Mouse (Mus musculus): ENCODE results near the gene Extl2. TPM values are rescaled to one million over a fixed set of nuclear protein-coding genes. Genes with fewer than 3 reads are reported as not detected.
A peak's percentile ranks its signal among the peaks of the same experiment; 100 is the strongest.

Gene Extl2
- total RNA-seq, 2 experiments from 2014 or later: 6.0 to 15.2 TPM

DNA sequence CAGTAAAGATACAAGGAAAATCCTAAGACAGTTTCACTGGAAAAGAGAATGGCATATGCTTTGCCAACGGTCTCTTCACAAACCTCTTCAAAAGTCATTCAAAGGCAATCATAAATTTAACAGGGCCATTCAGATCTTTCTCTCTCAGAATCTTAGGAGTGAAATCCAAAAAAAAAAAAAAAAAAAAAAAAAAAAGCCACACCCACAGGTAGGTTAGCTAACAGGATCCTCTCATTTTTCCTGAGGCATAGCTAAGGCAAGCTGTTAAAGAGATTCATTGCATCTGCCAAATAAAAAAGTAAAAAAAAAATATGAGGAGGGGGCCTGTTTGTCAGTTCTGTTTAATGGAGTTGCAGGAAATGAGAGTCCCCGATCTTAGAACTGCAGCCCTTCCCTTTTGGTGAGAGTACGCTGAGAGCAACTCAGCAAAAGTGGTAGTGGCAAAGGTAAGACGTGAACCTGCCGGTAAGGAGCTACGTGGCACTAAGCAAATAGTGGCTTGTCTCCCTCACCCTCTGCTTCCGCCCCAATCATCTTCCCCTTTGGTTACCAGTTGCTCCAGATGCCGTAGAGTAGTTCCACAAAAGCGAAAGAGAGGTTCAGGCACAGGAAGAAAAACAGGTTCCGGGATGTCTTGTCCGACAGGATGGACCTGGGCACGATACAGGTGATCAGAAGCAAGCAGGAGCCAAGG, 831 bp upstream of the Extl2 start:
- peak; percentile 71 for ATAC-seq (replicated peaks; ENCODE audit: low FRiP score, low TSS enrichment, poor library complexity, severe bottlenecking)

GRCm38 (mm10) chr3:116007941-116008440, 729 bp downstream of the Extl2 start:
- ATAC-seq (replicated peaks; ENCODE audit: low FRiP score, low TSS enrichment, poor library complexity, severe bottlenecking): peak; percentile 40; the same call in 1 of the 2 replicates

GRCm38 (mm10) chr3:116009622-116010344, 2.5 kb downstream of the Extl2 start:
- no peak for ATAC-seq (replicated peaks; ENCODE audit: low FRiP score, low TSS enrichment, poor library complexity, severe bottlenecking)

DNA sequence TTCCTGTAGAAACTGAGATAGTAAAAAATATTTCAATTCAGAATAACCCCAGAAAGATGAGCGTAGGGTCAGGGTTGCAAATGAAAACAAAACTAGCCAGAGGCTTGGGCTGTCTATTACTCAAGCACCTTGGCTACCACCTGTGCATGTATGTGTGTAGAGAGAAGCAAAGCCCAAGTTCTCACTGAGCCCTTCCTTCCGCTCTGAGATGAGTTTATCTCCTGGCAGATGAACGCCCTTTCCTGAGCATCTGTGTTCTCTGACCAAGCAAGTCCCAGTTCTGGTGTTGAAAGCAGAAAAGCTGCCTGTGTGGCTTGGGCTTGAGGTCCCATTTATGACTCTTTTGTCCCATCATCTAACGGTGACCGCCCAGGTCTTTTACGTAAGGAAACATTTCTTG, 7.6 kb downstream of the Extl2 start:
- ATAC-seq (replicated peaks; ENCODE audit: low FRiP score, low TSS enrichment, poor library complexity, severe bottlenecking): no peak

DNA sequence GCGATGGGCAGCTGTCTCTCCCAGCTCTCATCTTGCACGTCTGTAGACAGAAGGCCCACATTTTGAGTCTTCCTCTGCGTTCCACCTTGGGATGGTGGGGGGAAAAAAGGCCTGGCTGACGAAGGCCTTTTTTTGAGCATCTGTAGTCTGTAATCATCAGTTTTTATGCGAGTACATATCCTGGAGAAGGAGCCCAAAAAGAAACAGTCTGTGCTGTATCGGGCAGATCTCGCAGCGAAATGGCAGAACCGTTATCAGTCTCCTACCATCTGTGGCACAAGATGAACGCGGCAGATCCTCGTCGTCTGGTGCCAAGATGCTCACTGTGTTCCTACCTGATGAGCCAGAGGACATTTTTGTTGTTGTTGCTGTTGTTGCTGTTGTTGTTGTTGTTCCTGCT, 8.9 kb downstream of the Extl2 start:
- ATAC-seq (replicated peaks; ENCODE audit: low FRiP score, low TSS enrichment, poor library complexity, severe bottlenecking): peak; percentile 57; the same call in 1 of the 2 replicates

DNA sequence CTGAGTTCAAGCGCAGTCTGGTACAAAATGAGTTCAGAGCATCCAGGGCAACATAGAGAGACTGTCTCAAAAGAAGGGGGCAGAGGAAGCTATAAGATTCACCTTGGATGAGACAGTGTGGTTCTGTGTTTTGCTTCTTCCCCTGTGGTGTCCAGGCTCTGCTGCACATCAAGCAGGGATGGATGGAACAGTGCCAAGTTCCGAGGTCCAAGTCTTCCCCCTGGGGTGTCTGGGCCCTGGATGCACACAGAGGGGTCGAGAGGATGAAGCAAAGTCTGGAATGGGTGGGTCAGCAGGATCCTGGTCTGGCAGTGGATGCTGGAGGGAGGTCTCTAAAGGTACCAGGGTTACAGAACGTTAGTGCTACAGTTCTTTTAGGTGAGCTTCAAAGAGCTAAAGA, 11.3 kb downstream of the Extl2 start:
- ATAC-seq (replicated peaks; ENCODE audit: low FRiP score, low TSS enrichment, poor library complexity, severe bottlenecking): no peak

DNA sequence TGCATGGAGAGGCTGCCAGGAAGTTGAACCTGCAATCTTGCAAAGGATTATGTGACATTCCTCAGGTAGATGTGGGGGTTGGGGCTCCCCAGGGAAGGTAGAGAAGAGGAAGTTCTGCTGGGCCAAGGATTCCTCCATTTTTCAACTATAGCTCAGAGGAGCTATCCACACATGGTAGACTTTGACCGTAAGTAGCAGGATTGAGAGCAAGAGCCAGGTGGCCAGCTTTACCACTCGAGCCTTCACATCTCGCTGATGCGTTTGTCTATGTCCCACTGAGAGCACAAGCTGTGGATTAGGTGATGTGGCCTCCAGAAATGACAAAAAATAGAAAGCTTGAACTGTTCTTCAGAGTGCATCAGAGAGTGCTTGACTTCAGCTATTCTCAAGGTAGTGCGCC, 11.9 kb downstream of the Extl2 start:
- ATAC-seq (replicated peaks; ENCODE audit: low FRiP score, low TSS enrichment, poor library complexity, severe bottlenecking): no peak

GRCm38 (mm10) chr3:116024236-116024635, 17.0 kb downstream of the Extl2 start:
- no peak for ATAC-seq (replicated peaks; ENCODE audit: low FRiP score, low TSS enrichment, poor library complexity, severe bottlenecking)

DNA sequence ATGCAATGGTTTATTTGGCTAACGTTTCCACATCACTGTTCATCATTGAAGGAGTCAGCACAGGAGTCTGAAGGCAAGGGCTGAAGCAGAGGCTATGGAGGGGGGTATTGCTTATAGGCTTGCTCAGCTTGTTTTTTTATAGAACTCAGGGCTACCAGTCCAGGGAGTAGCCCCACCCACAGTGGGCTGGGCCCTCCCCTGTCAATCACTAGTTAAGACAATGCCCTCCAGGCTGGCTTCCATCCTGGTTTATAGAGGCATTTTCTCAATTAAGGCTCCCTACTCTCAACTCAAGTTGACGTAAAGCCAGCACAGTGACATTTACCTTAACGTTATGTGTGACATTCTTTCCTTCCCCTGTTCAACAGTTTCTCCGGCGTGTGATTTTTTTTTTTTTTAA, 17.4 kb downstream of the Extl2 start:
- peak; percentile 48; the same call in 1 of the 2 replicates for ATAC-seq (replicated peaks; ENCODE audit: low FRiP score, low TSS enrichment, poor library complexity, severe bottlenecking)

GRCm38 (mm10) chr3:116025701-116026100, 18.4 kb downstream of the Extl2 start:
- no peak for ATAC-seq (replicated peaks; ENCODE audit: low FRiP score, low TSS enrichment, poor library complexity, severe bottlenecking)

DNA sequence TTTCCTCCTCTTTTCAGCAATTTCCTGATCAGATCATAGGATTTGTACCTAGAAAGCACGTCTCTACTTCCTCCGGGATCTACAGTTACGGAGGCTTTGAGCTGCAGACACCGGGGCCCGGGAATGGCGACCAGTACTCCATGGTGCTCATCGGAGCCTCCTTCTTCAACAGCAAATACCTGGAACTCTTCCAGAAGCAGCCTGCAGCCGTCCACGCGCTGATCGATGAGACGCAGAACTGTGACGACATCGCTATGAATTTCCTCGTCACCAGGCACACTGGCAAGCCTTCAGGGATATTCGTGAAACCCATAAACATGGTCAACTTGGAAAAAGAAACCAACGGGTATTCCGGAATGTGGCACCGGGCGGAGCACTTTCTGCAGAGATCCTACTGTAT, 19.7 kb downstream of the Extl2 start:
- no peak for ATAC-seq (replicated peaks; ENCODE audit: low FRiP score, low TSS enrichment, poor library complexity, severe bottlenecking)

DNA sequence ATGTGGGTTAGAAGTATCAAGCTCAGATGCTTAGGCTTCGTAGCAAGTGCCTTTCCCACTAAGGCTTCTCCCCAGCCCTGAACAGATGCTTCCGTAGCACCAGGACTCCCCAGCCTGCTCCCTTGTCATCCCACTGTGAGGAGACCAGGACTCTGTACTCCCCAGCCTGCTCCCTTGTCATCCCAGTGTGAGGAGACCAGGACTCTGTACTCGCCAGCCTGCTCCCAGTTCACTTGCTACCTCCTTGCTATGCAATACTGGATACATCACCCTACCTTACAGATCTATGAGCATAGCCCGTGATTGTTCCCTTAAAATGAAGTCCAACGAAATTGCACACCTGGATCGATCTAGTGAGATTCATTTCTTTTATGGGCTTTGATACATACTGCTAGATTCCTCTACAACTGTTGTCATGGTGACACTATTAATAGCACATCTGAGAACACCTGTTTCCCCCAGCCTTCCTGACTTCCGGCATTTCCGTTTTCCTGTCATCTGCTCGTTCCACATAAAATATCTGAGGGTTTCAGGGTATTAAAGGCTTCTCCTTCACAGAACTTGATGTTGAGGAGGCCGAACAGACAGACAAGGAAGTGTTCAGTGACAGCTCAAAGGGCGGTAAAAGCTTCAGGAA, 23.0 kb downstream of the Extl2 start:
- ATAC-seq (replicated peaks; ENCODE audit: low FRiP score, low TSS enrichment, poor library complexity, severe bottlenecking): peak; percentile 39; the same call in 1 of the 2 replicates

DNA sequence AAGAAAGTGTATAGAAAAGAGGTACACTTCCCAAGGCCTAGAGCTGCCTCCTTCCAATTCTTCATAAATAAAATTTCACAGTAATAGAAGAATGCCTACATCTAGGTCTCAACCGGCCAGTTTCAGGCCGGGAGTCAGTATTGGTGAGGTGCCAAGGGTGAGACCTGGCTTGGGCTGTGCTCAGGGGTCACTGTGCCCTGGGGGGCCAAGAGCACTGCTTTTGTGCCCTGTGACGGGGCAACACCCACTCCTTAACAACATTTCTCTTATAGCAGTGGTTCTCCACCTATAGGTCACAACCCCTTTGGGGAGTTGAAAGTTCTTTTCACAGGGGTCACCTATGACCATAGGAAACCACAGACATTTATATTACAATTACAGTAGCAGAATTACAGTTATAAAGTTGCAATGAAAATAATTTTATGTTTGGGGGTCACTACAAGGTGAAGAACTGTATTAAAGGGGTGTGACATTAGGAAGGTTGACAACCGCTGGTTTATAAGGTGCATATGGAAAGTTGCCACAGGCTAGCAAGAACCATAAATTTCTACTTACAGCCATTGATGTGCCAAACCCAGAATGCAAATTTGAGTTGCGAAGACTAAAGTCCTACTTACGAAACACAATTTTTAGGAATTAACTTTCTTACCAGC, 26.1 kb downstream of the Extl2 start:
- ATAC-seq (replicated peaks; ENCODE audit: low FRiP score, low TSS enrichment, poor library complexity, severe bottlenecking): no peak

GRCm38 (mm10) chr3:116033871-116034222, 26.6 kb downstream of the Extl2 start:
- no peak for ATAC-seq (replicated peaks; ENCODE audit: low FRiP score, low TSS enrichment, poor library complexity, severe bottlenecking)

GRCm38 (mm10) chr3:116040776-116041175, 33.5 kb downstream of the Extl2 start:
- no peak for ATAC-seq (replicated peaks; ENCODE audit: low FRiP score, low TSS enrichment, poor library complexity, severe bottlenecking)

- no peak for ATAC-seq (replicated peaks; ENCODE audit: low FRiP score, low TSS enrichment, poor library complexity, severe bottlenecking)
Observed at GRCm38 (mm10) chr3:116046000-116046399, 38.7 kb downstream of the Extl2 start.

- ATAC-seq (replicated peaks; ENCODE audit: low FRiP score, low TSS enrichment, poor library complexity, severe bottlenecking): no peak
Observed at GRCm38 (mm10) chr3:116047034-116047433, 39.8 kb downstream of the Extl2 start.

DNA sequence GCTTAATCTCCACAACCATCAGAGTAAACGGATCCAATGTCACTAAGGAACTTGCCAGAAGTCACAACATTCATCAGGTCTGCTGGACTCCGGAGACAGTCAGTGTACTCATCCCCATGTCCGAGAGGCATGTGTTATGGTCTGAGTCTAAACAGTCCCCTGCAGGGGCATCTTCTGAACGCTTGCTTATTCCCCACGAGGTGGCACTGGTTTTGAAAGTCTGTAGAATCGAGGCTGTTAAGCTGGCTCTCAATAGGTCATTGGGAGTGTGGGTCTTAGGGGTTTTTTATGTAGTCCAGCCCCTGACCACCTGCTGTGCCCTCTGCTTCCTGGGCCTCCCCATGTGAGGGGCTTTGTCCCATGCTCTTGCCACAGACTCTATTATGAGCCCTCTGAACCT, 49.8 kb downstream of the Extl2 start:
- no peak for ATAC-seq (replicated peaks; ENCODE audit: low FRiP score, low TSS enrichment, poor library complexity, severe bottlenecking)

DNA sequence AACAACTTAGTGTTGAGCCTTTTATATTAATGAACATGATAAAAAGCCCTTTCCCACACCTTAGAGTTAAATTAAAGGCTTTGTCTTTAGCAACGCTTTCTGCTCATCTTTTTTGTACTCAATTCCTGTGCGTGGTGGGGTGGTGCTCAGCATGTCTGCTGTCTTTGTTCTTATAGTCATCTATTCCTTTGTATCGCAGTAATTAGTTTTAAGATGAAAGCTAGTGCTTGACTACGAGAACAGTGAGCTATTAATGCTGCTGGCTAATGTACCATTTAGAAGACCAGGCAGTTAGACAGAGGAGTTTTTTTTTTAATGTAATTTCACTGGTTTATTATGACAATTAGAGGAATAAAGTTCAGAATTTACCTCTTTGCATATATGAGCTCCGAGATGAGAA, 53.1 kb downstream of the Extl2 start:
- ATAC-seq (replicated peaks; ENCODE audit: low FRiP score, low TSS enrichment, poor library complexity, severe bottlenecking): no peak

DNA sequence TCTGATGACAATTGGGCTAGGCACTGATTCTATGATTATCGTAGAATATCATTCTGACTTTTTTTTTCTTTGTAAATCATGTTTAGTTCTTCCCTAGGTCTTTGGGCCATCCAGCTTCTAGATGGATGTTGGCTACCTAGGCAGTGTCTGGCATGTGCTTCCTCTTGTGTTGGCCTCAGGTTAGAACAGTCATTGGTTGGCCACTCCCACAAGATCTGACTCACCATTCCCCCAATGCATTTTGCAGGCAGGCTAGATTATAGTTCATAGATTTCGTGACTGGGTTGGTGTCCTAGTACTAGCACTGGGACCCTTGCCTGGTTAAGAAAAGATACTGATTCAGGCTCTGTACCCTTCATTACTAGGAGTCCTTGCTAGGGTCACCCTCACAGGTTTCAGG, 54.9 kb downstream of the Extl2 start:
- ATAC-seq (replicated peaks; ENCODE audit: low FRiP score, low TSS enrichment, poor library complexity, severe bottlenecking): no peak

Data from megakaryocyte-erythroid progenitor cell, adult 5-6 weeks (primary cell).